Mouse (Mus musculus): Measurements from ENCODE around the gene Sh3pxd2a. TPM values are rescaled to one million over a fixed set of nuclear protein-coding genes. Genes with fewer than 3 reads are reported as not detected.

Gene Sh3pxd2a
- polyA plus RNA-seq, 1 experiment from 2014 or later = 7.1 TPM

GRCm38 (mm10) chr19:47319061-47319460, 145.1 kb downstream of the Sh3pxd2a start:
- H3K4me1 ChIP-seq = peaks cover 94% of the 10 kb centered on the region
- H3K27ac ChIP-seq = peak overlapping the region; percentile 86
- no peaks in the 10 kb centered on the region for H3K27me3 ChIP-seq
- peak overlapping the region; percentile 48; the same call in 1 of the 2 replicates for H3K9ac ChIP-seq
- 71% methylated on average over 8 of the region's 8 CpGs for WGBS
- H3K36me3 ChIP-seq = no peaks in the 10 kb centered on the region
- peak overlapping the region; percentile 62 for H3K4me2 ChIP-seq
- no peaks in the 10 kb centered on the region for H3K9me3 ChIP-seq
- ATAC-seq (ENCODE audit: borderline replicate concordance, extremely low read depth, low FRiP score, low TSS enrichment) = no peak
- peak overlapping the region; percentile 44 for H3K4me3 ChIP-seq

GRCm38 (mm10) chr19:47317063-47317938, 146.9 kb downstream of the Sh3pxd2a start:
- Histone ChIP-seq H3K36me3 (0 out of 2 replicates have a peak, but pooled peaks cover 4% of the 10 kb centered on the region), H3K27me3 (no peaks in the 10 kb centered on the region), H3K9ac (0 out of 2 replicates have a peak overlapping the region, but pooled peaks have one; percentile 13), H3K4me2 (peak overlapping the region; percentile 62), H3K4me1 (peaks cover 94% of the 10 kb centered on the region), H3K4me3 (peak overlapping the region; percentile 14; the same call in 1 of the 2 replicates), H3K27ac (peak overlapping the region; percentile 86), H3K9me3 (no peaks in the 10 kb centered on the region)
- peak; percentile 24 for ATAC-seq (ENCODE audit: borderline replicate concordance, extremely low read depth, low FRiP score, low TSS enrichment)
- WGBS = 39% methylated on average over 15 of the region's 15 CpGs

- Histone ChIP-seq H3K4me3 (no peak overlapping the region), H3K36me3 (peaks cover 6% of the 10 kb centered on the region; the same call in 1 of the 2 replicates), H3K4me2 (peak overlapping the region; percentile 62), H3K4me1 (peaks cover 96% of the 10 kb centered on the region), H3K9me3 (no peaks in the 10 kb centered on the region), H3K27ac (peak overlapping the region; percentile 86), H3K9ac (no peak overlapping the region), H3K27me3 (no peaks in the 10 kb centered on the region)
- no peak for ATAC-seq (ENCODE audit: borderline replicate concordance, extremely low read depth, low FRiP score, low TSS enrichment)
- WGBS = 54% methylated on average over 19 of the region's 19 CpGs
These were observed 147.7 kb downstream of the Sh3pxd2a start for GRCm38 (mm10) chr19:47316288-47317062.

- H3K27ac ChIP-seq = peak overlapping the region; percentile 93
- peaks cover 92% of the 10 kb centered on the region for H3K4me1 ChIP-seq
These were observed 148.3 kb downstream of the Sh3pxd2a start for GRCm38 (mm10) chr19:47315917-47316265.

GRCm38 (mm10) chr19:47315091-47315916, 148.9 kb downstream of the Sh3pxd2a start:
- no peak for ATAC-seq (ENCODE audit: borderline replicate concordance, extremely low read depth, low FRiP score, low TSS enrichment)
- Histone ChIP-seq H3K9ac (peak overlapping the region; percentile 74; the same call in 1 of the 2 replicates), H3K4me3 (peak overlapping the region; percentile 56), H3K4me2 (peak overlapping the region; percentile 93), H3K9me3 (no peaks in the 10 kb centered on the region), H3K4me1 (peaks cover 86% of the 10 kb centered on the region), H3K36me3 (peaks cover 9% of the 10 kb centered on the region; the same call in 1 of the 2 replicates), H3K27ac (peak overlapping the region; percentile 93), H3K27me3 (no peaks in the 10 kb centered on the region)
- 40% methylated on average over 14 of the region's 14 CpGs for WGBS

More at GRCm38 (mm10) chr19:47315917-47316265, 148.3 kb downstream of the Sh3pxd2a start:
- no peaks in the 10 kb centered on the region for H3K9me3 ChIP-seq
- ATAC-seq (ENCODE audit: borderline replicate concordance, extremely low read depth, low FRiP score, low TSS enrichment) = no peak
- H3K4me3 ChIP-seq = no peak overlapping the region
- no peak overlapping the region for H3K9ac ChIP-seq
- H3K4me2 ChIP-seq = peak overlapping the region; percentile 62; the same call in 1 of the 2 replicates
- peaks cover 6% of the 10 kb centered on the region; the same call in 1 of the 2 replicates for H3K36me3 ChIP-seq
- no peaks in the 10 kb centered on the region for H3K27me3 ChIP-seq
- 12% methylated on average over 1 of the region's 1 CpGs for WGBS

GRCm38 (mm10) chr19:47314076-47314941, 149.9 kb downstream of the Sh3pxd2a start:
- Histone ChIP-seq H3K4me3 (peak overlapping the region; percentile 56), H3K36me3 (peaks cover 17% of the 10 kb centered on the region; the same call in 1 of the 2 replicates), H3K9me3 (no peaks in the 10 kb centered on the region), H3K27me3 (no peaks in the 10 kb centered on the region), H3K9ac (peak overlapping the region; percentile 74), H3K4me1 (peaks cover 87% of the 10 kb centered on the region), H3K4me2 (peak overlapping the region; percentile 93), H3K27ac (peak overlapping the region; percentile 93)
- 6% methylated on average over 44 of the region's 49 CpGs for WGBS
- ATAC-seq (ENCODE audit: borderline replicate concordance, extremely low read depth, low FRiP score, low TSS enrichment) = peak; percentile 82

GRCm38 (mm10) chr19:47313387-47314075, 150.7 kb downstream of the Sh3pxd2a start:
- ATAC-seq (ENCODE audit: borderline replicate concordance, extremely low read depth, low FRiP score, low TSS enrichment) = peak; percentile 21

GRCm38 (mm10) chr19:47311162-47311561, 153.0 kb downstream of the Sh3pxd2a start:
- Histone ChIP-seq H3K4me1 (peaks cover 66% of the 10 kb centered on the region), H3K9ac (no peak overlapping the region), H3K4me3 (no peak overlapping the region), H3K36me3 (peaks cover 18% of the 10 kb centered on the region; the same call in 1 of the 2 replicates), H3K9me3 (no peaks in the 10 kb centered on the region), H3K27ac (no peak overlapping the region), H3K27me3 (no peaks in the 10 kb centered on the region), H3K4me2 (no peak overlapping the region)
- ATAC-seq (ENCODE audit: borderline replicate concordance, extremely low read depth, low FRiP score, low TSS enrichment) = no peak
- 65% methylated on average over 4 of the region's 4 CpGs for WGBS

More at GRCm38 (mm10) chr19:47313387-47314075, 150.7 kb downstream of the Sh3pxd2a start:
- H3K9me3 ChIP-seq = no peaks in the 10 kb centered on the region
- peaks cover 84% of the 10 kb centered on the region for H3K4me1 ChIP-seq
- H3K4me2 ChIP-seq = peak overlapping the region; percentile 93
- H3K36me3 ChIP-seq = peaks cover 18% of the 10 kb centered on the region; the same call in 1 of the 2 replicates
- H3K27me3 ChIP-seq = no peaks in the 10 kb centered on the region
- H3K4me3 ChIP-seq = peak overlapping the region; percentile 56
- H3K27ac ChIP-seq = peak overlapping the region; percentile 93
- WGBS = 11% methylated on average over 11 of the region's 11 CpGs
- H3K9ac ChIP-seq = peak overlapping the region; percentile 74

GRCm38 (mm10) chr19:47309824-47310223, 154.4 kb downstream of the Sh3pxd2a start:
- 84% methylated on average over 12 of the region's 12 CpGs for WGBS
- H3K4me1 ChIP-seq = peaks cover 53% of the 10 kb centered on the region
- no peaks in the 10 kb centered on the region for H3K9me3 ChIP-seq
- H3K27me3 ChIP-seq = no peaks in the 10 kb centered on the region
- H3K4me3 ChIP-seq = no peak overlapping the region
- peaks cover 22% of the 10 kb centered on the region; the same call in 1 of the 2 replicates for H3K36me3 ChIP-seq
- no peak overlapping the region for H3K4me2 ChIP-seq
- H3K27ac ChIP-seq = no peak overlapping the region
- ATAC-seq (ENCODE audit: borderline replicate concordance, extremely low read depth, low FRiP score, low TSS enrichment) = no peak
- H3K9ac ChIP-seq = no peak overlapping the region

GRCm38 (mm10) chr19:47306917-47307315, 157.3 kb downstream of the Sh3pxd2a start:
- H3K27ac ChIP-seq = no peak overlapping the region
- H3K4me1 ChIP-seq = peaks cover 49% of the 10 kb centered on the region

More at GRCm38 (mm10) chr19:47306917-47307315, 157.3 kb downstream of the Sh3pxd2a start:
- Histone ChIP-seq H3K27me3 (no peaks in the 10 kb centered on the region), H3K9ac (no peak overlapping the region), H3K4me2 (no peak overlapping the region), H3K4me3 (no peak overlapping the region), H3K36me3 (peaks cover 17% of the 10 kb centered on the region), H3K9me3 (no peaks in the 10 kb centered on the region)
- ATAC-seq (ENCODE audit: borderline replicate concordance, extremely low read depth, low FRiP score, low TSS enrichment) = no peak
- WGBS = 80% methylated on average over 8 of the region's 8 CpGs
